Mouse (Mus musculus): ENCODE data around the gene Dnmt3a.

DNA sequence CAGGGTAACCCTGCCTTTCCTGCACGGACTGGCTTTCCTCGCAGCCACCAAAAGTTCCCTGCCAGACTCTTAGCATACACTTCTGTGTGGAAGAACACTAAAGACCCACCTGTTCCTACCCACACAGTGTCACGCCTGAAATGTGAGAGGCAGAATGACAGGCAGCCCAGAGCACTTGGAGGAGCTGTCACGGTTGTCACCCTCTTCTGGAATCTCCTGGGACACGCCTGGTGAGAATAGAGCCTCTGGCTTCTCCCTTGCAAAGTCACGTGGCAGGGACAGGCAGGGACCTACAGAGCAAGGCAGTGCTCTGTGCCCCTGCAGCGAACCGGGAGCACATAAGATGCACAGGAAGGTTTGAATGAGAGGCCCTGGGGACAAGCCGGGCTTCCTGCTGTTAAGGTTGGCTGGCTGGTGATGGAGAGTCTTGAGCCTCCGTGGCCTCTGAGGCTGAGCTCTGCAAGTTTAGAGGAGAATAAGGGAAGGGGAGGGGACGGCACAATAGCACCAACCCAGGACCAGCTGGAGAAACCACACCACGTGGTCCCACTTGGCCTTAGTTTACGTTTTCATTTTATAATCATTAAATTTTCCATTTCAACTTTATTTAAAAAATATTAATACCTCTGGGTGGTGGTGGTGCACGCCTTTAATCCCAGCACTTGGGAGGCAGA lies 112.0 kb downstream of the Dnmt3a start:
- TF ChIP-seq CTCF (IDR thresholded peaks at IDR 0.05; ENCODE audit: low read depth) (no peak), EP300 (IDR thresholded peaks at IDR 0.05; ENCODE audit: low read depth) (no peak)
